Mouse (Mus musculus): ENCODE results near the gene Ndufa6. TPM values are rescaled to one million over a fixed set of nuclear protein-coding genes. Genes with fewer than 3 reads are reported as not detected.
"Not testable (repeated sequence)": the region's sequence is repeated elsewhere in the genome, so short reads cannot be mapped to it uniquely, and the experiment has no call there.

Ndufa6 gene
- polyA plus RNA-seq (2015; fragmentation: Nextera tagmentation; extraction: Ambion mirVana) = 322 and 334 TPM in 2 replicates

DNA sequence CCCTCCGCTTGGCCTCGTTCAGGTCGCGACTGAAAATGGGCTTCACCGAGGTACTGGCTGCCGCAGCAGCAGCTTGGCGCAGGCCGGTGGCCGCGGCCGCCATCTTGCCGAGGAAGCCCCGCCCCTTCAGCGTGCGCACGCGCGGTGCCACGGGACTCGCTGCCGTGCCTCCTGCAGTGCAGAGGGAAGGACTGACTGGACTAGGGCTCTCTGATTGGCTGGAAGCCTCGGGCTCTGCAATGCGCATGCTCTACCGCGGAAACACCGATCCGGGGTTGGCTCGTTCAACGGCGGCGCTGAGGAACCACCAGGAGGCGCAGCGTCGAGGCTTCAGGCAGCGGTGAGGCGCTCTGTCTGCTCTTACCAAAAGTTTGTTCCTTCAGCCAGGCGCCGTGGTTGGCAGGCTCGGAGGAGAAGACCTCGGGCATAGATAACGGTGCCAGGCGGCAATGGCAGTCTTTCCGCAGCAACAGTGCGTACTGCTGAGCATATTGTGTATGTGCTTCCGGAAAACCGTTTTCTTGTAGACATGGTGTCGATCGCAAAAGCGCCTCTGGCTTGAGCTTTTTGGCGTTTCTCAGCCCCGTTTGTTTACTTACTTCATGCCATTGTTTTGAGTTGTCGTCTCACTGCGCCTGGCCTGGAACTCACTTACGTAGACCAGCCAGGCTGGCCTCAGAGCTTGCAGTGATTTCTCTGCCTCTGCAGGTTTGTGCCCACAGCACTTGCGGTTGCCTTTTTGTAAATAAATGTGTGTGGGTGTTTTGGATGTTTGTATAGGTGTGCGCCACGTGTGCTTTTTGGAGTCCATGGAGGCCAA, at the start of gene Ndufa6:
Gene Ndufa6 (minus strand): TSS at position 197 of the 820 bp plus-strand sequence.
- H3K9me3 ChIP-seq = no peaks in the 10 kb centered on the region
- peaks cover 26% of the 10 kb centered on the region for H3K4me1 ChIP-seq
- H3K9ac ChIP-seq (replicated peaks) = peak within 1 kb of the TSS; percentile 99
- peak within 1 kb of the TSS; percentile 88 for H3K27ac ChIP-seq (replicated peaks)
- ATAC-seq (replicated peaks) = peak; percentile 100
- H3K36me3 ChIP-seq = peaks cover 16% of the 10 kb centered on the region
- WGBS = 2% methylated on average over 57 of the region's 57 CpGs
- H3K27me3 ChIP-seq = no peaks in the 10 kb centered on the region
- peak within 1 kb of the TSS; percentile 81 for H3K4me2 ChIP-seq (replicated peaks)
- H3K4me3 ChIP-seq = peak within 1 kb of the TSS; percentile 99

DNA sequence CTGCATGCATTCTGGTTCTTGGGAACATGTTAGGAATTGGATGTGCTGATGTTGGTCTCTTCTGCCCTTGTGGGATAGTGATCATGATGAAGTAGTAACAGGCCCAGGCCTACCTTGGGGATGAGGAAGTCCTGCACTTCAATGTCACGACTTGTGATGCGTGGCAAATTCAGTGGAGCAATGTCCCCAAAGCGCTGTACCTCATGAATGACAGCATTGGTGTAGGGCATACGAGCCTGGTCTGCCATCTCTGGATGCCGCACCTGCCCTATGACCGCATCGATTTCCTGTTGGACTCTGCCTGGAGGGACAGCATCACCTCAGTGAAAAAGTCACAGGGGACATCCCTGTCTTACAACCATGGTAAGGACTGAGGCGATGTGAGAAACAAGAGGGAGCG, 49.5 kb upstream of the Ndufa6 start:
- no peaks in the 10 kb centered on the region for H3K9me3 ChIP-seq
- no peak overlapping the region for H3K4me2 ChIP-seq (replicated peaks)
- H3K36me3 ChIP-seq = no peaks in the 10 kb centered on the region
- H3K4me3 ChIP-seq = no peak overlapping the region
- 95% methylated on average over 9 of the region's 9 CpGs for WGBS
- no peaks in the 10 kb centered on the region for H3K4me1 ChIP-seq
- H3K9ac ChIP-seq (replicated peaks) = no peak overlapping the region
- no peaks in the 10 kb centered on the region for H3K27me3 ChIP-seq
- H3K27ac ChIP-seq (replicated peaks) = no peak overlapping the region
- ATAC-seq (replicated peaks) = no peak

DNA sequence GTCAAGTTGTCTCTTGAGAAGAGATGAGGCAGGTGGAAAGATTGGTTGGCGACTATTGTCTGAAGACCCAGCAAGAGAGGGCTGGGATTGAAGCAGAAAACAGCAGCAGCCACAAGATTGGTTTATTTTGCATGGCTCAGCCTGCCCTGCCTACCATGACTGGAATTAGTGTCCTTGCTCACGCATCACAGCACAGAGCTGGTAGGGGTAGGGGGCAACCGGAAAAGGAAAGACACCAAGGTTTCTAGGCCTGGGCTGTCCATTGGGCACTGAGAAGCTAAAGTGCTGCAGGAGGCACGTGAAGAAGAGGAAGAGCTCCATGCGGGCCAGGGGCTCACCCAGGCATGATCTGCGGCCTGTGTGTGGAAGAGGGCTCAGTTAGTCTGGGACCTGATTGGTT, 48.6 kb upstream of the Ndufa6 start:
- 87% methylated on average over 6 of the region's 6 CpGs for WGBS
- no peak overlapping the region for H3K4me2 ChIP-seq (replicated peaks)

DNA sequence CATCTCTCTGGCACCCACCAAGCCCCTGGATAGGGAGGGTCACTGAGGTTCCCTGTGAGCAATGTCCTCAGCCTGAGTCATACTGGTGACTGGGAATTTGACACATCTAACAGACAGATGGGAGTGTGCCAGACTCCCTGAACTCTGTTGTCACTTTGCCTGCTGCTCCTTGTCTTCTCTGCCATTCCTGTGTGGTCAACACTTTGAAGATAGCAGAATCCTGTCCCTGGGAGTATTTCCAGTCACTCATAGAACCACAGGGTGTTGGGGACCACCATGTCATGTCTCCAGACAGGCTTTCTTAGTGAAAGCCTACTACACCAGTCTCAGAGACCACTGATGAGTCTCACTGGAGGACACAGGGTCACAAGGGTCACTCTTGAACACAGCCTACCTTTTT, 48.0 kb upstream of the Ndufa6 start:
- Histone ChIP-seq H3K4me2 (replicated peaks) (no peak overlapping the region), H3K9me3 (no peaks in the 10 kb centered on the region), H3K4me1 (no peaks in the 10 kb centered on the region), H3K36me3 (no peaks in the 10 kb centered on the region), H3K27ac (replicated peaks) (no peak overlapping the region), H3K4me3 (no peak overlapping the region), H3K27me3 (no peaks in the 10 kb centered on the region), H3K9ac (replicated peaks) (no peak overlapping the region)
- no peak for ATAC-seq (replicated peaks)

More for the DNA sequence above, 48.6 kb upstream of the Ndufa6 start:
- ATAC-seq (replicated peaks) = no peak
- Histone ChIP-seq H3K27me3 (no peaks in the 10 kb centered on the region), H3K4me3 (no peak overlapping the region), H3K36me3 (no peaks in the 10 kb centered on the region), H3K27ac (replicated peaks) (no peak overlapping the region), H3K9ac (replicated peaks) (no peak overlapping the region), H3K9me3 (no peaks in the 10 kb centered on the region), H3K4me1 (no peaks in the 10 kb centered on the region)

DNA sequence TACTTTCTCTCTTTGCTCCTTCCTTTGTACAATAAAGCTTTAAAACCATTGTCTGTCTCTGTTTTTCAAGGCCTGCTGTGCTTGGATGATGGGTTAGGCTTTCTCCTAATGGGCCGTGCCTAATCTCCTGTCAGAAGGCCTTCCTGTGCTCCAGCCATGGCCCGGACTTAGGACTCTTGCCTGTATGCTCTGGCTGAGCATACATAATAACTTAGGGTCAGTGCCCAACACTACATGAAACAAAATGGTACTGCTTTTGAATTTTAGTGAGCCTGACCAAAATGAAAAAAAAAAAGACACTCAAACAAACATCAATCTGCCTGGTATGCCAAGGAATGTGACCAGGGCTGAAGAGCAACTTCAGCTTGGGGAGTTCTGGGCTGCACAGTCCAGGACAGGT, 47.4 kb upstream of the Ndufa6 start:
- Histone ChIP-seq H3K9ac (replicated peaks) (no peak overlapping the region), H3K9me3 (no peaks in the 10 kb centered on the region), H3K27ac (replicated peaks) (no peak overlapping the region), H3K27me3 (no peaks in the 10 kb centered on the region), H3K4me2 (replicated peaks) (no peak overlapping the region), H3K36me3 (no peaks in the 10 kb centered on the region), H3K4me3 (no peak overlapping the region), H3K4me1 (no peaks in the 10 kb centered on the region)
- ATAC-seq (replicated peaks) = no peak
- 51% methylated on average over 2 of the region's 2 CpGs for WGBS

DNA sequence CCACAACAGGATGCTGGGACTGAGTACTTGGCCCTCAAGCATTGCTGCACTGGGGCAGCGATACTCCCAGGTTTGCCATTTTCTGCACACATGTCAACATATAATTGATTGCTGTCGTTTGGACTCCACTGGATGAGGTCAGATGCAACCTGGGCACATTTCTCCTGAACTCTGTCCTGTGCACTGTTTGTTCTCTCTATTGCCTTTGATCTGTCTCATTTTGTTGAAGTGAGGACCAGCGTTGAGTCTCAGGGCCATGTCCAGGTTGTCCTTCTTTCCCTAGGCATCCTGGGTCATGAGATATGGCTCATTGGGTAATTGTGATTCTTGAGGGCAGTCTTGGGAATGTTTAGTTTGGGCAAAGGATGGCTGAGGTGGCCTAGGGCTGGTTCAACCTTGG, 41.8 kb upstream of the Ndufa6 start:
- H3K4me2 ChIP-seq (replicated peaks); H3K27me3 ChIP-seq; H3K36me3 ChIP-seq; H3K4me1 ChIP-seq; ATAC-seq (replicated peaks); H3K9ac ChIP-seq (replicated peaks); H3K4me3 ChIP-seq; H3K27ac ChIP-seq (replicated peaks); H3K9me3 ChIP-seq: not testable (repeated sequence)
- WGBS = 94% methylated on average over 3 of the region's 3 CpGs

DNA sequence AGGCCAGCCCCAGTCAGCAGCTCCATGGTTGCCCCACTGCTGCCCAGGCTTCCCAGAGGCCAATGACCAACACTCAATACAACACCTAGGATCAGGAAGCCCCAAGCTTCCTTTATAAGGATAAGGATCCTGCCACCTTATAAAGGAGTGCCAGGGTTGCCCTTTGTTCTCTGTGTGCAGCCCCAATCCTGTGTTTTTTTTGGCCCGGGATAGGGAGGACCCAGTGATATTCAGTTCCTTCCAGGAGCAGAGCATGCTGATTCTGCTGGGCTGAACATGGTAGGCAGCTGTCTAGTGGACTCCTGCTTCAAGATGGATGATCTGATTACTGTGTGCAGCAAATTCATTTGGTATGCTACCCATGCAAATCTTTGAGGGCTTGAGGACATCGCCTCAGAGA, 39.8 kb upstream of the Ndufa6 start, which contains the start of gene Cyp2d11:
Gene Cyp2d11 (minus strand): TSS at position 101 of the 400 bp plus-strand sequence.
- not testable (repeated sequence) for H3K4me1 ChIP-seq; H3K4me2 ChIP-seq (replicated peaks); ATAC-seq (replicated peaks); H3K27ac ChIP-seq (replicated peaks); H3K9me3 ChIP-seq; H3K27me3 ChIP-seq; H3K4me3 ChIP-seq; H3K9ac ChIP-seq (replicated peaks); H3K36me3 ChIP-seq
- WGBS = 91% methylated on average over 2 of the region's 2 CpGs

DNA sequence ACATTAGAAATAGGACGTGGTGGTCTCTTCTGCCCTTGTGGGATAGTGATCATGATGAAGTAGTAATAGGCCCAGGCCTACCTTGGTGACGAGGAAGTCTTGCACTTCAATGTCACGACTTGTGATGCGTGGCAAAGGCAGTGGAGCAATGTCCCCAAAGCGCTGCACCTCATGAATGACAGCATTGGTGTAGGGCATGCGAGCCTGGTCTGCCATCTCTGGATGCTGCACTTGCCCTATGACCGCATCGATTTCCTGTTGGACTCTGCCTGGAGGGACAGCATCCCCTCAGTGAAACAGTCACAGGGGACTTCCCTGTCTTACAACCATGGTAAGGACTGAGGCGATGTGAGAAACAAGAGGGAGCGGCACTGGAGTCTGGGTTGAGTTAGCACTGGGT, 35.8 kb upstream of the Ndufa6 start:
- H3K27me3 ChIP-seq; H3K4me3 ChIP-seq; H3K27ac ChIP-seq (replicated peaks); H3K9me3 ChIP-seq; H3K36me3 ChIP-seq; H3K9ac ChIP-seq (replicated peaks); ATAC-seq (replicated peaks); H3K4me2 ChIP-seq (replicated peaks); H3K4me1 ChIP-seq: not testable (repeated sequence)
- 93% methylated on average over 10 of the region's 10 CpGs for WGBS

DNA sequence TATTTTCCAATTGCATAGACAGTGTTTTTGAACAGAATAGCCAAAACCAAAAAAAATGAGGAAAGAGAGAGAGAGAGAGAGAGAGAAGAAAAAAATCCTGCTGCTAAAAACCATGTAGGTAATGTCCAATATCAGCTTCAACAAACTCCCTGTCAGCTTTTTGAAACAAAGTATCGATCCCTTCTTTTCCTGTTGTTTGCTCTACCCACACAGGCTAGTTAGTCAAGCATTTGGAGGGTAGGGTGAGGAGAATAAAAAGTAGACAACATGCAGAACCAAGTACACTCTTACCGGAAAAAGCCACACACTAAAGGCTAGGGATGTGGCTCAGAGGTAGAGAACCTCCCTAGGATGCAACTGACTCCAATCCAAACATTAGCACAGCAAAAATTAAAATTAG, 31.6 kb upstream of the Ndufa6 start:
- Histone ChIP-seq H3K36me3 (no peaks in the 10 kb centered on the region), H3K27ac (replicated peaks) (no peak overlapping the region), H3K4me3 (no peak overlapping the region), H3K4me2 (replicated peaks) (no peak overlapping the region), H3K9me3 (no peaks in the 10 kb centered on the region), H3K27me3 (no peaks in the 10 kb centered on the region), H3K4me1 (peaks cover 5% of the 10 kb centered on the region), H3K9ac (replicated peaks) (no peak overlapping the region)
- no peak for ATAC-seq (replicated peaks)
- WGBS = 94% methylated on average over 2 of the region's 2 CpGs

DNA sequence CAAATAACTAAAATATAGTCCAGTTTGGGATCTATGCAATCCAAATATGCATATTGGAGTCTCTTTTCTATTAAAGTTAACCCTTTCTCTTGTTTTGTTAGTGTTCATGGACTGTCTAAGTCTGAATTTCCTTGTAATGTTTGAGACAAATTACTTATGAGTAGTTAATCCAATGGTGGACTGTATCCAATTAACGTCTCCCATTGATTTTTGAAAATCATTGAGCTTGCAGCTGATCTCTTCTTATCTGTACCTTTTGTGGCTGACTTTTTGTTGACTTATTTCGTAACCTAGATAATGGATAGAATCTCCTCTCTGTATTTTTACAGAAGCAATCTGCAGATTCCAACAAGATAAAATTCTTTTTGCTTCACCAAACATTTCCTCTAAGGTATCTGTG, 28.3 kb upstream of the Ndufa6 start:
- WGBS = 89% methylated on average over 2 of the region's 2 CpGs
- H3K4me3 ChIP-seq = no peak overlapping the region
- no peak overlapping the region for H3K4me2 ChIP-seq (replicated peaks)
- ATAC-seq (replicated peaks) = no peak
- peaks cover 12% of the 10 kb centered on the region for H3K4me1 ChIP-seq
- H3K36me3 ChIP-seq = no peaks in the 10 kb centered on the region
- H3K9me3 ChIP-seq = no peaks in the 10 kb centered on the region
- no peaks in the 10 kb centered on the region for H3K27me3 ChIP-seq
- no peak overlapping the region for H3K27ac ChIP-seq (replicated peaks)
- no peak overlapping the region for H3K9ac ChIP-seq (replicated peaks)

DNA sequence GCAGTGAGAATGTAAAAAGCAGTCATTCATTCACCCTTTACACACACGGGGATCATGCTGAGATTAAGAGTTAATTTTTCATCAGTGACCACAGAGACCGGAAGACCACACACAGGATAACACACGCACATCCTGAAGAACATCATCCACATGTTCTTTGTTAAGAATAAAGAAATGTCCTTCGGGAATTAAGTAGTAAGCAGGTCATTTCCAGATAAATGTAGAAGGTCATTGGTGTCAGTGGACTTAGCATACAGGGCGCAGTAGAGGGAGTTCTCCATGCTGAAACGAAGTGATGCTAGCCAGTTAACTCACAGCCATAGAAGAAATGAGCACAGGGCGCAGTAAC, 26.6 kb upstream of the Ndufa6 start:
- Histone ChIP-seq H3K4me1 (peaks cover 23% of the 10 kb centered on the region), H3K4me3 (peak overlapping the region; percentile 35), H3K27me3 (no peaks in the 10 kb centered on the region), H3K36me3 (no peaks in the 10 kb centered on the region), H3K9ac (replicated peaks) (no peak overlapping the region), H3K9me3 (no peaks in the 10 kb centered on the region), H3K4me2 (replicated peaks) (peak overlapping the region; percentile 49), H3K27ac (replicated peaks) (no peak overlapping the region)
- no peak for ATAC-seq (replicated peaks)
- 38% methylated on average over 7 of the region's 7 CpGs for WGBS

DNA sequence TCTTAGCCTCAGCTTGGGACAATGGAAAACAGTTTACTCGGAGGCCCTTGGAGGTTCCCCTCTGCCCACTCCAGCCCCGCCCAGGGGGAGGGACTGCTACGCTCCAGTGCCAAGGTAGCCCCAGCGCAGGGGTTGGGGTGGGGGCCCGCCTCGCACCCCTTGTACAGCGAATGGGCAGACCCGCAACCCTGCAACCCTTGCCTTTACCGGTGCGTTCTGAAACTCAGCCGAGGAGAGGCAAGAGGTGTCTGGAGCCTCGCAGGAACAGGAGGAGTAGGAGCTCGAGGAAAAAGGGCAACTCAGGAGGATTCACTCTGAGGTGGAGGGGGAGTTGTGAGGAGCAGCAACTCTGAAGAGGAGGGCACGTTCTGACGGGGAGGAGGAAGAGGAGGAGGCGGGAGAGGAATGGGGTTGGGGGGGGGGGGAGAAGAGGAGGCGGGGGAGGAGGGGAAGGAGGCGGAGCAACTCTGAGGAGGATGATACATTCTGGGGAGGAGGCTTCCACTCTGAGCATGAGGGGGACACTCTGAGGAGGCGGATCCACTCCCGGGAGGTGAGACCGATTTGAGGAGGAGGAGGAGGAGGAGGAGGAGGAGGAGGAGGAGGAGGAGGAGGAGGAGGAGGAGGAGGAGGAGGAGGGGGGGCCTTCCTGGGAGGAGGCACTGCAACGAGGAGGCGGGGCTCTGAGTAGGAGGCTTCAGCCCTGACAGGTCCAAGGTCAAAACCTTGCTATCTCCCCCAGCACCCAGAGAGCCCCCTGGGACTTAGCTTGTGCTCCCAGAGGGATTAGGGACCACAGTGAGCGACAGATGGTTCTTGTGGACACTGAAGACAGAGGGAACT, 26.0 kb upstream of the Ndufa6 start, which contains the start of gene Cyp2d22:
Gene Cyp2d22 (minus strand): TSS at position 390 of the 843 bp plus-strand sequence.
- Histone ChIP-seq H3K36me3 (no peaks in the 10 kb centered on the region), H3K4me1 (peaks cover 23% of the 10 kb centered on the region), H3K4me3 (peak within 1 kb of the TSS; percentile 35), H3K27ac (replicated peaks) (0 out of 2 replicates have a peak within 1 kb of the TSS, but pooled peaks have one; percentile 23), H3K27me3 (no peaks in the 10 kb centered on the region), H3K9me3 (no peaks in the 10 kb centered on the region), H3K4me2 (replicated peaks) (peak within 1 kb of the TSS; percentile 49), H3K9ac (replicated peaks) (0 out of 2 replicates have a peak within 1 kb of the TSS, but pooled peaks have one; percentile 24)
- ATAC-seq (replicated peaks) = peak; percentile 85
- WGBS = 2% methylated on average over 18 of the region's 24 CpGs
